Mouse (Mus musculus): Measurements from ENCODE around the gene Man1a.

DNA sequence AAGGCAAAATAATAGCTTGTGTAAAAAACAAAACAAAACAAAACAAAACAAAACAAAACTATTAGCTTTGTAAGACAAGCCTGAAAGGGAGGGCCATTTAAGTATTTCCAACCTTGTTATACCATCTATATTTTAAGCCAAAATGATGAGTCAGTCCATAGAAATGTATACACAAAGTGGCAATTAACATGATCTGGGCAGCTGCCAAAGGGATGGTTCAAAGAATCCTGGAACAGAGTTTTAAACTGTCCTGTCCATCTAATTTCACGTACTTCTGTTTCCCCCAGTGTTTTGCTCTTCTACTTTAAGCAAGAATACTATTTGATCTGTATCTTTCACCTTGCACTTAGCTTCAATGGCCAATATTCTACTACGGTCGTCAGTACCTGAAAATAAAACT is 138.2 kb downstream of the Man1a start:
- TF ChIP-seq CTCF (IDR thresholded peaks at IDR 0.05) (no peak), POLR2A (IDR thresholded peaks at IDR 0.05; ENCODE audit: insufficient read depth, low read depth, low read length) (no peak)

Data from heart, adult 2 months (tissue).